Mouse (Mus musculus) T-helper 1 cell (primary cell): ENCODE measurements around the gene Mgmt.

ENCODE experiments used
- in situ Hi-C: fragments of 300-600 bp; cut with MboI, MseI; formaldehyde crosslinking; loops from one replicate; pipeline ENCODE4 v1.15.1; 2025; ENCODE audit warnings: high pct_unique_total_duplicates

Gene Mgmt

DNA sequence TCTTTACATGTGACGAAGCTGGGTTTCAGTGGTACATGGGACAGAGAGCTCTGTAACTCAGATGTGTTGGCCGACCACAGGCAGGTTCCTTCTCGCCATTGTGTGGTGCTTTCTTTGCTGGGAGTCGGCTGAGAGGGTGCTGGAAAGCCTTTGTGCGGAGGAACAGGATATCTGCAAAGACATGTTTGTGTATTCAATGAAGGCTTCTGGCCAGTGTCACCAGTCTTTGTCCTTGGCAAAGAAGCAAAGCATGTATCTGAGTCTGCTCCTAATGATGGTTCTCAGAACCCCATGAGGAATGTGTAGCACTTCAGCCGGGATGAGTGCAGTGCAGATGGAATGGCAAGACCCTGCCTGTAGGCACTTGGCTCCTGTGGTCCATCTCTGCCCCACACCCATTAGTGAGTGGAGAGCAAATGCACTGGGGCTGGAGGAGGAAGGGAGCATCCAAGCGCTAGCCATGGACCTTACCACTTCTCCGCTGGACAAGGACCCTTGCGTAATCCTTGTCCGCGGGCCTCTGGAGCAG lies 14.3 kb downstream of the Mgmt start:
- in situ Hi-C loops = no loop called here

GRCm38 (mm10) chr7:136912901-136913300 lies 18.5 kb downstream of the Mgmt start:
- in situ Hi-C loops = no loop called here

GRCm38 (mm10) chr7:136916021-136916420 lies 21.6 kb downstream of the Mgmt start:
- in situ Hi-C loops = no loop called here

GRCm38 (mm10) chr7:136920976-136921755 lies 26.8 kb downstream of the Mgmt start:
- in situ Hi-C loops = no loop called here

GRCm38 (mm10) chr7:136922230-136922629 lies 27.8 kb downstream of the Mgmt start:
- in situ Hi-C loops = no loop called here

DNA sequence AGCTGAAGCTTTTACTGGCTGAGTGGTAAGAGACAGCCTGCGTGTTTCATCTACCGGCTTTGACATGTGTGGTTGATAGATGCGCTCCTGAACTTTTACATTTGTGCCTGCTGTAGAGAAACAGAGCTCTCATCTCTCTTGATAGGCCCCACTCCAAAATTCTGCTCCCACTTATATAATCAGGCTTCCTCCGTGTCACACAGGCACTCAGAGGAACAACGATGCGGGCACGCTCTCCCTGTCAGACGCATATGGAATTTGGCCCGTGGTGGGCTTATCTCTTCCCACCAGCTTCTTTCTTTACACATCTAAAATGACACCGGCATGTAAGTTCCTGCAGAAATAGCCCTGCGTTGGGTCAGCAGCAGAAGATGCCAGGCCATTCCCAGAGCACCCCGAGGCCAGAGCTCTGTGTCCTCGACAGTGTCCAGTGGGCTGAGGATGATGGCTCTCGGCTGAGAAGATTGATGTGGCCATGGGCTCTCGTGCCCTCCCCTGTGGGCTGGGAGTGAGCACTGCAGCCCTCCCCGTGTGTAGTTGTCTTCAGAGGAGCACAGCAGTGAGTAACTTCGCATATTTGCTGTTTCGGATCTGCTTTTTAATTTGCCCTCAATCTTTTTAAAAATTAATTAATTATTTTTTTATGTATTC lies 30.3 kb downstream of the Mgmt start:
- in situ Hi-C loops = no loop called here

DNA sequence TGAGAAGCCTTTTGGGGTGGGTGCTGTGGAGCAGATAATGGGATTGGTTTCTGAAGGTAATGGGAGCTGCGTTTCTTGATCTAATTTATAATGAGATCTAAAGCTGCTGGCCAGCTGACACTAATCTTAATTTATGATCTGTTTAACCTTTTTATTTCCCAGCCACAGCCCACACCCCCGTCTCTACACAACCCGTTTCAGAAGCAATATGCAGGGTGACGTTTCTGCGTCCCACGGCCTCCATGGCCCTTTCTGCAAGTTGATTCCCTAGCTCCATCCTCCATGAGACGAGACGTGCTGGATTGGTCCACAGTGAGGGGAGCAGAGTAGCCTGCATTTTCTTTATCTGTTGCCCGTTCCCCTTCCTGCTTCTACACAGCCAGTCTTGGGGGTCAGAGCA lies 31.8 kb downstream of the Mgmt start:
- in situ Hi-C loops = no loop called here

GRCm38 (mm10) chr7:136930451-136930850 lies 36.0 kb downstream of the Mgmt start:
- in situ Hi-C loops = no loop called here

DNA sequence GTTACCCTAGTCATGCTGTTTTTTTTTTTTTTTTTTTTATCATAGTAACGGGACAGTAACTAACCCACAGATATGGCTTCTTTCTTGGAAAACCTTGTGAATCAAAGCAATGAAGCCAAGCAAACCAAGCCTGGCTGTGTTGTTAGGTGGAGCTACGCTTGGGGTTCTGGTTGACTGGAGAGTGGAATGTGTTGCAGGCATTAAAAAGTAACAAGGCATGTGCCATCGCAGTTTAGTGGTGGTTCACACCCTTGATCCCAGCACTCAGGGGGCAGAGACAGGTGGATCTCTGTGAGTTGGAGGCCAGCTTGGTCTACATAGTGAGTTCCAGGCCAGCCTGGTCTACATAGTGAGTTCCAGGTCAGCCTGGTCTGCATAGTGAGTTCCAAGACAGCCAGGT lies 39.0 kb downstream of the Mgmt start:
- in situ Hi-C loops = no loop called here

GRCm38 (mm10) chr7:136934336-136934735 lies 39.9 kb downstream of the Mgmt start:
- in situ Hi-C loops = no loop called here

- in situ Hi-C loops = no loop called here
Observed at GRCm38 (mm10) chr7:136934784-136935183, 40.4 kb downstream of the Mgmt start.

DNA sequence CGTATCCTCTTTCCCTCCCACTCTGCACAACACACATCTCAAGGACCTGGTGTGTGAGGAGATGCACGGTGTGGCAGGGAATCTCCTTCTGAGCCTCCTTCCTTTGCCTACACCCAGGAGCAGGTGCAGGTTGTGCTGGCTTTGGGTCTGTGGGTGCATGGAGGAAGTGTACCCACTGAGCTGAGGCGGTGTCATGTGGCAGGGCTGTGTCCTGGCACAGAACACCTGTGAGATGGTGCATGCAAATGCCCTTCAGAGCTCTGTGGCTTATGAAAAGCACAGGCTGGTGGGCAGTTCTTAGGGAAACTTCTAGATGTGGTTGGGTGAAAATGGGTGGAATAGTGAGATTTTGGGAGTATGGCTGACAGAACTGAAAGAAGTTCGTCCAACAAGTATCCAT lies 44.0 kb downstream of the Mgmt start:
- in situ Hi-C loops = no loop called here

DNA sequence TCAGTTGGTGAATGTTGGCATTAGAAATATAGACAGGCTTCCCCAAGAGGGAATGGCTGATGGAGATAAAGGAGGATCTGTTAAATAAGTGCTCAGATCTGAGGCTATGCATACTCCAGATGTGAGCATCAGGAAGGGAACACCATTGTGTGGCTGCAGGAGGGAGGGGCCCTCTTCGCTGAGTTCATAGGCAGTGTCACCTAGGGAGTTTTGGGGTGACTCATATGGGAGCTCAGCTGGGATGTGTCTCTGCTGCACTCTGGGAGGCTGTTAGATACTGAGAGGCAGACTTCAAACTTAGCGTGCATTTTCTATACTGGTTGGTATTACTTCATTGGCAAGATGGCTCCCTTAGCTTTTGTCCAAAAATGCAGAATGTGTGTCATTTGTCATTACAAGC lies 48.0 kb downstream of the Mgmt start:
- in situ Hi-C loops = no loop called here

DNA sequence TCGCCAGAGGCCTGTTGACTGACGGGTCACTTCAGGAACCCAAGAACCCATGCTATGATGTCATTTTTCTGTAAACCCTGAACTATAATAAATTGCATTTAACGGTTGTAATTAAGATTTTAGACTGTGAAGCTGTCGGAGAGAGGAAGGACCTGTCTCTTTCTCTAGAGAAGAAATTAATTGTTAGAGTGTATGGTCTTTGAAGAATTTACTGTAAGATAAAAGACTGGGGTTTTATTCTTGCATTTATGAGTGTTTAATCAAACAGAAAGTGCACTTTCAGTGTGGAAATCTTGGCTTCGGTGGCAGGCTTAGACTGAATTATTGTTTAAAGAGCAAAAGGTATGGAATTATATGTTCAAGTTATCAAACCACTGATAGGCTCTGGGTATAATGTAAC lies 49.5 kb downstream of the Mgmt start:
- in situ Hi-C loops = no loop called here

- in situ Hi-C loops = no loop called here
Observed at GRCm38 (mm10) chr7:136945697-136946096, 51.3 kb downstream of the Mgmt start.

DNA sequence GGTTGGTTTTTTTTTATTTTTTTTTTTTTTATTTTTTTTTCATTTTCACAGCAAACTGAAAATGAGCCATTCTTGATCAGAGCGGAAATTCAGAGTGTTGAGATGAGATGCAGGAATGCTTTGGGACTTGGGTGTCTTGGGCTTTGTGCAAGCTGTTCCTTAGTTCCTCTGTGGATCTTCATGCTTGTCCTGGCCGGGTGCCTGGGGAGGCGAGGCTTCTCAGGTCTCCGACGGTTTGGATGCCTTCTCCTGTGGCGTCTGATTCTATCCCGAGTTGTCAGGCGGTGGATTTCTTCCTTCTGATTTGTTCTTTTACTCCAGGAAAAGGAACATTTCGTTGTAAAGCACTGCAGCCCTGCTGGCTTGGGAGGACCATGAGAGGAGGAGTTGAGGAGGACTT lies 51.7 kb downstream of the Mgmt start:
- in situ Hi-C loops = no loop called here

DNA sequence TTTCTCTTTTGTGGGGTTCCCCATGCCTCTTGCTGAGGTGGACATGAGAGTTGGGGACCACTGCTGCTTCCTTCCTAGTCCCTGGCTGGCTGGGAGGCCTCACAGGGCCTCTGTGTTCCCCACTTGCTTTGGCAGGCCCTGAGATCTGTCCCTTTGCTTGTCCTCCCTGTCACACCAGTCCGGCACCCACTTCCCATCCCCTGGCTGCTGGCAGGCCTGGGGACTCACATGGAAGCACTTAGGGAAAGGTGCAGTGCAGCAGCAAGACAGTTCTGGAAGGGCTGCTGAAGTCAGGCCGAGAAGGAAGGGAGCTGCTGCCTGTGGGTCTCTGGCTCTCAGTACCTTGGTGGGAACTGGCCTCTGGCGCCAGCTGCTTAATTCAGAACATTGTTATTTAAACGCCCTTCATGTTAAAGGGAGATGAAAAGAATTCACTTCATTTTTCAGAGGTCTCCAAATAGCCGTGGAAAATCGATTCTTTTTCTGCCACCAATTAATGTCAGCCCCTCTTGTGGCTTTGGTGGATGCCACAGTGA lies 53.9 kb downstream of the Mgmt start:
- in situ Hi-C loops = no loop called here

- in situ Hi-C loops = no loop called here
Observed at GRCm38 (mm10) chr7:136952608-136953007, 58.2 kb downstream of the Mgmt start.

DNA sequence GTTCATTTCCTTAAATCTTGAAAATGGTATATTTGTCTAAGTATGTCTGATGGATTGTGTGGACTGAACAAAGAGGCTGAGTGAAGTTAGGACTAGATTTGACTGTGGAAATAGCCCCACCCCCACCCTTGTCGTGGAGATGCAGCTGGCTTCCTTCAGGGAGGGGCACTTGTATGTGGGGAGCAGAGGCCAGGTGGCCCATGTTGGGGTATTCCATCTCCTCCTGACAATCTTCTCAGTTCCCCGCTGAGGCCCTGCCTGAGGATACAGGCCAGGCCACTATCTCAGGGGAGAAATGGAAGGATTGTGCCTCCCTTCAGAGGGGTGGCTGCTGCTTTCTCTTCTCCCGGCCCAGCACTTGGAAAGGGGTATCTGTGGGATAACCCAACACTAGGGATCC lies 58.8 kb downstream of the Mgmt start:
- in situ Hi-C loops = no loop called here

GRCm38 (mm10) chr7:136972361-136972760 lies 77.9 kb downstream of the Mgmt start:
- in situ Hi-C loops = no loop called here

GRCm38 (mm10) chr7:136975001-136975400 lies 80.6 kb downstream of the Mgmt start:
- in situ Hi-C loops = no loop called here

DNA sequence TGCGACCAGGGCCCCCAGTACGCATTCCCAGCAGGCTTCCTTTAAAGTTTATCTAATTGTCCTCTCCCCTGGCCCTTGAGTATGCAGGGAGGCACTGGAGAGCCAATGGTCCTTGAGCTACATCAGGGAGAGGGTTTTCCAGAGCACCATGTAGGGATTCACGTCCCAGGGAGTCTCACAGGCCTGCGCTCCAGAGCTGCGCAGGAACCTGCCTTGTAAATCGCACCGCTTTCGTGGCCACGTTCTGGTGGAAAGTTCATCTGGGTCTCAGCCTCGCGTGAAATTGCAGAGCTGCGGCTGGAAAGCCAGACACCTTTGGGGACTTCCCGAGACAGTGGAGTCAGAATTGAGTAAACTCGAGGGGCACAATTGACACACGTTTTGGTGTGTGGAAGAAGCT lies 103.0 kb downstream of the Mgmt start:
- in situ Hi-C loops = no loop called here

DNA sequence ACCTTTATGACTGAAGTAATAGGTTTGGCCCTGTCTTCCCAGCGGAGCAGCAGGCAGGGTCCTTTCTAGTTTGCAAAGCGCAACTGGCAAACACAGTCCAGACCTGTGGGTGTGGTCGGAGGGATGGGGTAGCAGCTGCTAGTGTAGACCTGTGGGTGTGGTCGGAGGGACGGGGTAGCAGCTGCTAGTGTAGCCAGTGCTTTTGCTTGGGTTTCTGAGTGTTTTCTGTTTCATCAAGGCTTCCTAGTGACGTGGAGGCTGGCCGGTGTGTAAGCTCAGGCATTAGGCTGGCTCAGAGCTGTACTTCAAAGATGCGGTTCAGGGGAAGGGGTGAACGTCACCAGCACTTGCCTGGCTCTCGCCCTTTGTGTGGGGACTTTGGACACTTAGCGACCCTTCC lies 106.3 kb downstream of the Mgmt start:
- in situ Hi-C loops = no loop called here
